Mouse (Mus musculus): ENCODE results near the gene Set.

The Set gene

GRCm38 (mm10) chr2:30087310-30087709 lies 30.1 kb downstream of the Set start:
- peak; percentile 58 for DNase-seq (ENCODE audit: low read depth, low spot score)

GRCm38 (mm10) chr2:30091521-30091920 lies 34.3 kb downstream of the Set start:
- no peak for DNase-seq (ENCODE audit: low read depth, low spot score)

GRCm38 (mm10) chr2:30092280-30092918 lies 35.2 kb downstream of the Set start:
- no peak for DNase-seq (ENCODE audit: low read depth, low spot score)

GRCm38 (mm10) chr2:30093471-30094207 lies 36.5 kb downstream of the Set start, which contains the start of gene Zdhhc12:
Zdhhc12 (minus strand) TSS chr2:30093648.
- DNase-seq (ENCODE audit: low read depth, low spot score): peak; percentile 100

- no peak for DNase-seq (ENCODE audit: low read depth, low spot score)
Measured at GRCm38 (mm10) chr2:30094208-30094588, 37.0 kb downstream of the Set start.

GRCm38 (mm10) chr2:30095882-30096527 lies 38.8 kb downstream of the Set start:
- peak; percentile 73 for DNase-seq (ENCODE audit: low read depth, low spot score)

GRCm38 (mm10) chr2:30100214-30100613 lies 43.0 kb downstream of the Set start:
- peak; percentile 22 for DNase-seq (ENCODE audit: low read depth, low spot score)

- DNase-seq (ENCODE audit: low read depth, low spot score): peak; percentile 66
Measured at GRCm38 (mm10) chr2:30106364-30106763, 49.2 kb downstream of the Set start.

- DNase-seq (ENCODE audit: low read depth, low spot score): no peak
Measured at GRCm38 (mm10) chr2:30107646-30108045, 50.5 kb downstream of the Set start.

- no peak for DNase-seq (ENCODE audit: low read depth, low spot score)
Measured at GRCm38 (mm10) chr2:30108260-30108659, 51.1 kb downstream of the Set start.

- DNase-seq (ENCODE audit: low read depth, low spot score): no peak
Measured at GRCm38 (mm10) chr2:30111500-30111899, 54.3 kb downstream of the Set start.

GRCm38 (mm10) chr2:30112564-30112963 lies 55.4 kb downstream of the Set start:
- DNase-seq (ENCODE audit: low read depth, low spot score): no peak

- DNase-seq (ENCODE audit: low read depth, low spot score): peak; percentile 79
Measured at GRCm38 (mm10) chr2:30119641-30120051, 62.5 kb downstream of the Set start.

- no peak for DNase-seq (ENCODE audit: low read depth, low spot score)
Measured at GRCm38 (mm10) chr2:30120269-30120668, 63.1 kb downstream of the Set start.

All from A20 (cell line).